Mouse (Mus musculus) myocyte (in vitro differentiated cells): ENCODE results near the gene Tcf12. TPM values are rescaled to one million over a fixed set of nuclear protein-coding genes. Genes with fewer than 3 reads are reported as not detected.

Experiments used
- H3K27me3 ChIP-seq: one replicate; pipeline ENCODE4 v1.6.1; 2011; ENCODE audit not compliant: control insufficient read depth, insufficient read depth, insufficient read length
- H3K36me3 ChIP-seq: one replicate; pipeline ENCODE4 v1.6.1; 2011; ENCODE audit not compliant: control insufficient read depth, insufficient read depth
- H3K4me2 ChIP-seq: one replicate; pipeline ENCODE4 v1.6.1; 2011; ENCODE audit warnings: low read depth, control low read depth
- H3K4me3 ChIP-seq: one replicate; pipeline ENCODE4 v1.5.1; 2011; ENCODE audit warnings: mild to moderate bottlenecking, control low read depth, moderate library complexity
- H3K79me2 ChIP-seq: one replicate; pipeline ENCODE4 v1.6.1; 2011; ENCODE audit not compliant: control insufficient read depth, insufficient read depth
- H3ac ChIP-seq: one replicate; pipeline ENCODE4 v1.6.1; 2011; ENCODE audit not compliant: control insufficient read depth, insufficient read length
- CEBPB ChIP-seq: IDR thresholded peaks from 2 replicates; pipeline ENCODE4 v1.6.1; 2011; ENCODE audit warnings: mild to moderate bottlenecking, moderate library complexity; ENCODE audit not compliant: poor library complexity, insufficient read depth, severe bottlenecking
- E2F4 ChIP-seq: IDR thresholded peaks from one replicate; pipeline ENCODE4 v1.6.1; 2011; ENCODE audit warnings: mild to moderate bottlenecking, control low read depth, moderate library complexity; ENCODE audit not compliant: insufficient read depth
- MAX ChIP-seq: IDR thresholded peaks from one replicate; pipeline ENCODE4 v1.6.1; 2011; ENCODE audit warnings: low read depth, mild to moderate bottlenecking, control low read depth
- MYOD1 ChIP-seq, 3 experiments: IDR thresholded peaks; one replicate each; pipeline ENCODE4 v1.6.1; 2011; ENCODE audit warnings: control low read depth in 2 of 3, low read depth in 2 of 3, mild to moderate bottlenecking in 2 of 3, moderate library complexity in 1 of 3; ENCODE audit not compliant: insufficient read length in 2 of 3, control insufficient read depth in 1 of 3
- MYOG ChIP-seq, 3 experiments: IDR thresholded peaks; one replicate each; pipeline ENCODE4 v1.6.1; 2011; ENCODE audit warnings: control low read depth in 2 of 3, low read depth in 2 of 3, mild to moderate bottlenecking in 2 of 3; ENCODE audit not compliant: insufficient read length in 2 of 3, control insufficient read depth in 1 of 3, insufficient read depth in 1 of 3
- POLR2A ChIP-seq: IDR thresholded peaks from one replicate; pipeline ENCODE4 v1.6.1; 2011; ENCODE audit warnings: low read depth, mild to moderate bottlenecking, control low read depth, moderate library complexity; ENCODE audit not compliant: insufficient read length
- POLR2AphosphoS2 ChIP-seq: IDR thresholded peaks from one replicate; pipeline ENCODE4 v1.6.1; 2011; ENCODE audit warnings: low read depth, control low read depth; ENCODE audit not compliant: insufficient read length
- REST ChIP-seq: IDR thresholded peaks from one replicate; pipeline ENCODE4 v1.6.1; 2011; ENCODE audit warnings: mild to moderate bottlenecking, control low read depth, moderate library complexity; ENCODE audit not compliant: insufficient read depth, insufficient read length
- SRF ChIP-seq: IDR thresholded peaks from one replicate; pipeline ENCODE4 v1.6.1; 2011; ENCODE audit warnings: low read depth; ENCODE audit not compliant: control insufficient read depth, insufficient read length
- TCF12 ChIP-seq: IDR thresholded peaks from one replicate; pipeline ENCODE4 v1.6.1; 2011; ENCODE audit warnings: mild to moderate bottlenecking, control low read depth; ENCODE audit not compliant: poor library complexity, insufficient read depth, severe bottlenecking
- TCF3 ChIP-seq: IDR thresholded peaks from one replicate; pipeline ENCODE4 v1.6.1; 2011; ENCODE audit warnings: low read depth, control low read depth; ENCODE audit not compliant: insufficient read length
- USF1 ChIP-seq: IDR thresholded peaks from one replicate; pipeline ENCODE4 v1.6.1; 2011; ENCODE audit warnings: low read depth, mild to moderate bottlenecking, control low read depth, moderate library complexity
- polyA plus RNA-seq: library from polyadenylated mRNA; unstranded; fragments of >200 nt; fragmentation: generic; extraction: Trizol; gene quantifications from one replicate; pipeline ENCODE4 v1.2.1, GENCODE M21; 2012; ENCODE audit warnings: missing spikeins

Gene Tcf12
- polyA plus RNA-seq, 1 experiment: 34.6 TPM

DNA sequence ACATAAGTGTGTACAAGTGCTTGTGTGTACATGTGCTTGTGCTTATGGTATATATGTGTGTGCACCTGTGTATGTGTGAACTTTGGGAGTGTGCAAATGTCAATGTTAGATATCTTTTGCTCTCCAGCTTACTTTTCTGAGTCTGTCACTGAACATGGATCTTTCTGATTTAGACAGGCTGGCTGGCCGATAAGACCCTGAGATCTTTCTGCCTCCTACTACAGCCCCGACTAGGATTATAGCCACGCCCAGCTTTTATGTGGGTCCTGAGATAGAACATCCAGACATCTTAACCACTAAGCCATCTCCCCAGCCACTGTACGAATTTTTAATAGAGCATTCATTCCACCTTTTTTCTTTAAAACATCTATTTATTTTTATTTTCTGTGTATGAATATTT, 166.9 kb downstream of the Tcf12 start:
- H3K79me2 ChIP-seq: peaks cover 18% of the 10 kb centered on the region
- H3K36me3 ChIP-seq: no peaks in the 10 kb centered on the region
- TF ChIP-seq USF1 (no peak), POLR2A (no peak), POLR2AphosphoS2 (no peak), MYOG (IDR thresholded peaks at IDR 0.05; ENCODE audit: control insufficient read depth in 1 of 3, insufficient read depth in 1 of 3, insufficient read length in 2 of 3, low read depth in 2 of 3) (no peak), TCF3 (no peak), REST (no peak)
- H3K4me3 ChIP-seq: no peak overlapping the region
- no peak overlapping the region for H3ac ChIP-seq
- no peaks in the 10 kb centered on the region for H3K27me3 ChIP-seq
- no peak overlapping the region for H3K4me2 ChIP-seq

DNA sequence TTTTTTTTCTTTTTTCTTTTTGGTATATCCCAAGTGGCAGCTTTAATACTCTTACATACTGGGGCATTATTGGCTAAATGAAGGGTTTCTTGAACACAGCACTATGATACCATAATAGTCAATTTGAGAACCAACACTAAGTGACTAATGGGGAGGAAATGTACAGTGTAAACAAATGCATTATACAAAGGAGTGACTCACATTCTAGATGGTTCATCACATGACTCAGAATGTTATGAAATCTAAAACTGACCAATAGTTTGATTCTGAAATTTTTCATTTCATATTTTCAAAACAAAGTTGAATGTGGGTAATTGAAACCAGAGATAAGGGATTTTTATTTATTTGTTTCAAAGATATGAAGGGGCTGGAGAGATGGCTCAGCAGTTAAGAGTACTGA, 169.2 kb downstream of the Tcf12 start:
- Histone ChIP-seq H3K79me2 (peaks cover 17% of the 10 kb centered on the region), H3K36me3 (no peaks in the 10 kb centered on the region), H3K27me3 (no peaks in the 10 kb centered on the region), H3ac (no peak overlapping the region), H3K4me2 (no peak overlapping the region), H3K4me3 (no peak overlapping the region)
- TF ChIP-seq TCF12 (no peak), CEBPB (peak; percentile 12; the same call in 1 of the 2 replicates), REST (no peak), POLR2A (no peak), SRF (no peak), USF1 (peak; percentile 86), MYOG (IDR thresholded peaks at IDR 0.05; ENCODE audit: control insufficient read depth in 1 of 3, insufficient read depth in 1 of 3, insufficient read length in 2 of 3, low read depth in 2 of 3) (no peak), E2F4 (no peak), MYOD1 (IDR thresholded peaks at IDR 0.05; ENCODE audit: control insufficient read depth in 1 of 3, insufficient read length in 2 of 3, low read depth in 2 of 3) (no peak), POLR2AphosphoS2 (no peak), TCF3 (no peak)

DNA sequence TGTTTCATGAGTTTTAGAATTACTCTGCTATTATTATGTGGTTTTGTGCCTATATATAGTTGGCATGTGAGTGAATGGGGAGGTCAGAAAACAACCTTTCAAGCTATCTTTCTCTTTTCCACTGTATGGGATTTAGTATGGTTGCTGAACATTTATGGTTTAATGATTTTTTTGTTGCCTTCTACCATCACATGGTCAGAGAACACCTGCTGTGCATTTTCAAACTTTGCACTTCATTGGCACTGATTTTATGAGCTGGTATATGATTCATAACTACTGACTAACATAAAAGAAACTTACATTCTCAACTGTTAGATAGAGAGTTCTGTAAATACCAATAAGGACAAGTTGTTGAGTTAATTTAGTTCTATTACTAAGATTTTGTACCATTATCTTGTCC, 171.7 kb downstream of the Tcf12 start:
- no peak overlapping the region for H3K4me2 ChIP-seq
- no peak overlapping the region for H3K4me3 ChIP-seq
- H3K36me3 ChIP-seq: no peaks in the 10 kb centered on the region
- peaks cover 7% of the 10 kb centered on the region for H3K79me2 ChIP-seq
- H3K27me3 ChIP-seq: no peaks in the 10 kb centered on the region
- no peak for TF ChIP-seq TCF3
- peak in 1 of 3 experiments; percentile 40 for TF ChIP-seq MYOD1 (IDR thresholded peaks at IDR 0.05; ENCODE audit: control insufficient read depth in 1 of 3, insufficient read length in 2 of 3, low read depth in 2 of 3)
- peak; percentile 76 for TF ChIP-seq USF1
- no peak overlapping the region for H3ac ChIP-seq

DNA sequence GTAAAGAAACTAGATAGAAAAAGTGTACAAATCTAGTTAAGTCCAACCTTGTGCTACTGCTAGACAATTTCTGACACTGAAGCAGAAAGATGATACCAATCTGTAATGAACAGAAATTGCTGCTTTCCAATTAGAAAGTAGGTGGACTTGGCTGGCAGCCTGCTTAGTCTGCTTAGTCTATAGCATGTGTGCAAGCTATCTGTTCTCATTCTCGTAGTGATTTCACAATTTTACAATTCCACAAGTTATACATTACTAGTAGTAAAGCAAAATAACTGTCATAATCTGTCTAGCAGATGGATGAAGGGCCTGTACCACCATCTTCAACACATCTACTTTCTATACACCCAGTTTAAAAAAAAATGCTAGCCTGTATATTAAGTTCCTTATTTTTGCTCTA, 175.5 kb downstream of the Tcf12 start:
- no peak overlapping the region for H3K4me3 ChIP-seq
- H3ac ChIP-seq: no peak overlapping the region
- no peak overlapping the region for H3K4me2 ChIP-seq
- TF ChIP-seq POLR2A (no peak), POLR2AphosphoS2 (no peak), MYOD1 (IDR thresholded peaks at IDR 0.05; ENCODE audit: control insufficient read depth in 1 of 3, insufficient read length in 2 of 3, low read depth in 2 of 3) (no peak)
- no peaks in the 10 kb centered on the region for H3K27me3 ChIP-seq
- H3K79me2 ChIP-seq: peaks cover 19% of the 10 kb centered on the region
- H3K36me3 ChIP-seq: no peaks in the 10 kb centered on the region

DNA sequence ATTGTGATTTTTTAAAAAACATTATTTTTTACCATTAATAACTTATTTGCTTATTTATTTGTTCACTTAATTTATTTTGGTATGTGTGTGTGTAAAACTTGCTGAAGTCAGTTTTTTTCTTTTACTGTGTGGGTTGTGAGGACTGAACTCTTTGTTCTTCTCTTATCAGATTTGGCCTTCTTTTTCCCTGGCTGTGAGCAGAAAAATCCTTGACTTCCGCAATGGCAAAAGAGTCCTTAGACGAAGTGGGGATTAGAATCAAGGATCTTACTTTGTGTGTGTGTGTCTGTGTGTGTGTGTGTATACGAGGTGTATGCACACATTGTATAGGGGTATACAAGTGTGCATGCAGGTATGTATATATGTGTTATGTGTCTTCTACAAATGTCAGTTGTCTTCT, 176.8 kb downstream of the Tcf12 start:
- H3ac ChIP-seq: no peak overlapping the region

More for the DNA sequence above, 176.8 kb downstream of the Tcf12 start:
- Histone ChIP-seq H3K4me2 (no peak overlapping the region), H3K79me2 (peaks cover 21% of the 10 kb centered on the region), H3K4me3 (no peak overlapping the region), H3K36me3 (no peaks in the 10 kb centered on the region), H3K27me3 (no peaks in the 10 kb centered on the region)
- TF ChIP-seq TCF12 (no peak), MYOD1 (IDR thresholded peaks at IDR 0.05; ENCODE audit: control insufficient read depth in 1 of 3, insufficient read length in 2 of 3, low read depth in 2 of 3) (no peak), CEBPB (no peak), SRF (no peak), MYOG (IDR thresholded peaks at IDR 0.05; ENCODE audit: control insufficient read depth in 1 of 3, insufficient read depth in 1 of 3, insufficient read length in 2 of 3, low read depth in 2 of 3) (no peak), MAX (no peak), E2F4 (no peak), REST (no peak), POLR2A (no peak), TCF3 (no peak), POLR2AphosphoS2 (no peak), USF1 (no peak)
